Mouse (Mus musculus): Measurements from ENCODE around the gene Hoxb2. TPM values are rescaled to one million over a fixed set of nuclear protein-coding genes. Genes with fewer than 3 reads are reported as not detected.

The Hoxb2 gene
- polyA plus RNA-seq, 1 experiment from 2014 or later = 0.10 TPM

DNA sequence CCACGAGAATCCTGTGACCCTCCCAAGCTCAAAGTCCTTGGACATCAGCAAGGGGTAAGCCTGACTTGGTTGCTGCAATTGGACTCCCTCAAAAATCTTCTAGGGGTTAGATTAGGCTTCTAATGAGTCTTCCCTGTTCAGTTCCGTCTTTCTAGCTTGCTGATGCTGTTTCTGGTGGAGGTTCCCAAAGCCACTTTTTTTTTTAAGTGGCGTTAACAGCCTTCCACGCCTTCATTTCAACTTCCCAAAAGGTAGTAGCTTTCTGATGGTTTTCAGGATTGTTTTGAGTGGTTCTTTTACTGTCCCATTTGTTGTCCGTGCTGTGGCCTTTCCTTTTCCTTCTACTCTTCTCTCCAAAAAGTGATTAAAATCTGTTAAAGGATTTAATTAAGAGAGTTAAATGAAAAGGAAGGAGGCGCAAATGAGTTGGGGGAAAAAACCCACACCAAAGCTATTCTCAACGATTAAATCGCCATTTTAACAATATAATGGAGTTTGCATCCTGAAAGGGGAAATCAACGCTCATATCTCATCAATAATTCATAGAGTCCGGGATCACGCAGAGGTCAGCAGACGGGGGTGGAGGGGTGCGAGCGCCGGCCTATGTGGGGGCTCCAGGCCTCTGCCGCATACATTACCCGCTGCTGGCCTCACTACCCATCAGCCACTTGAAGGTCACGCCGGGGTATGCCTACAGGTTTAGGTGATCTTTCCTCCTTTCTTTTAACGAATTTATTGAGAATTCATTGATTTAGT lies 40.0 kb upstream of the Hoxb2 start:
- Histone ChIP-seq H3K4me1 (peaks cover 7% of the 10 kb centered on the region), H3K4me3 (no peak overlapping the region), H3K36me3 (no peaks in the 10 kb centered on the region), H3K27ac (replicated peaks) (no peak overlapping the region), H3K27me3 (ENCODE audit: low read depth, poor library complexity, severe bottlenecking) (peaks cover 100% of the 10 kb centered on the region), H3K9me3 (replicated peaks) (no peaks in the 10 kb centered on the region)
- WGBS = 4% methylated on average over 20 of the region's 20 CpGs
- no peak for DNase-seq (ENCODE audit: low spot score)

- no peak overlapping the region for H3K4me3 ChIP-seq
- H3K27me3 ChIP-seq (ENCODE audit: low read depth, poor library complexity, severe bottlenecking) = peaks cover 100% of the 10 kb centered on the region
- no peaks in the 10 kb centered on the region for H3K9me3 ChIP-seq (replicated peaks)
- H3K4me1 ChIP-seq = peaks cover 7% of the 10 kb centered on the region
- H3K27ac ChIP-seq (replicated peaks) = no peak overlapping the region
- WGBS = 8% methylated on average over 6 of the region's 6 CpGs
- H3K36me3 ChIP-seq = no peaks in the 10 kb centered on the region
- DNase-seq (ENCODE audit: low spot score) = no peak
Measured at GRCm38 (mm10) chr11:96311097-96311496, 39.2 kb upstream of the Hoxb2 start.

GRCm38 (mm10) chr11:96311520-96312417 lies 38.6 kb upstream of the Hoxb2 start:
- Histone ChIP-seq H3K4me3 (no peak overlapping the region), H3K27ac (replicated peaks) (no peak overlapping the region), H3K9me3 (replicated peaks) (no peaks in the 10 kb centered on the region), H3K4me1 (peaks cover 7% of the 10 kb centered on the region), H3K27me3 (ENCODE audit: low read depth, poor library complexity, severe bottlenecking) (peaks cover 100% of the 10 kb centered on the region), H3K36me3 (no peaks in the 10 kb centered on the region)
- peak; percentile 77 for DNase-seq (ENCODE audit: low spot score)
- under 1% methylated on average over 31 of the region's 31 CpGs for WGBS

- peaks cover 11% of the 10 kb centered on the region for H3K4me1 ChIP-seq
- 18% methylated on average over 2 of the region's 2 CpGs for WGBS
- H3K36me3 ChIP-seq = no peaks in the 10 kb centered on the region
- H3K4me3 ChIP-seq = no peak overlapping the region
- H3K27me3 ChIP-seq (ENCODE audit: low read depth, poor library complexity, severe bottlenecking) = peaks cover 100% of the 10 kb centered on the region
- H3K9me3 ChIP-seq (replicated peaks) = no peaks in the 10 kb centered on the region
- no peak overlapping the region for H3K27ac ChIP-seq (replicated peaks)
- no peak for DNase-seq (ENCODE audit: low spot score)
Measured at GRCm38 (mm10) chr11:96313134-96313533, 37.2 kb upstream of the Hoxb2 start.

GRCm38 (mm10) chr11:96313806-96314428 lies 36.4 kb upstream of the Hoxb2 start:
- Histone ChIP-seq H3K9me3 (replicated peaks) (no peaks in the 10 kb centered on the region), H3K4me1 (peaks cover 17% of the 10 kb centered on the region), H3K27me3 (ENCODE audit: low read depth, poor library complexity, severe bottlenecking) (peaks cover 100% of the 10 kb centered on the region), H3K27ac (replicated peaks) (no peak overlapping the region), H3K4me3 (no peak overlapping the region), H3K36me3 (no peaks in the 10 kb centered on the region)
- DNase-seq (ENCODE audit: low spot score) = no peak
- WGBS = 2% methylated on average over 12 of the region's 12 CpGs

- Histone ChIP-seq H3K4me1 (peaks cover 21% of the 10 kb centered on the region), H3K27me3 (ENCODE audit: low read depth, poor library complexity, severe bottlenecking) (peaks cover 100% of the 10 kb centered on the region), H3K9me3 (replicated peaks) (no peaks in the 10 kb centered on the region), H3K4me3 (no peak overlapping the region), H3K27ac (replicated peaks) (no peak overlapping the region), H3K36me3 (no peaks in the 10 kb centered on the region)
- under 1% methylated on average over 34 of the region's 34 CpGs for WGBS
- DNase-seq (ENCODE audit: low spot score) = peak; percentile 64
Measured at GRCm38 (mm10) chr11:96314671-96315343, 35.5 kb upstream of the Hoxb2 start.

DNA sequence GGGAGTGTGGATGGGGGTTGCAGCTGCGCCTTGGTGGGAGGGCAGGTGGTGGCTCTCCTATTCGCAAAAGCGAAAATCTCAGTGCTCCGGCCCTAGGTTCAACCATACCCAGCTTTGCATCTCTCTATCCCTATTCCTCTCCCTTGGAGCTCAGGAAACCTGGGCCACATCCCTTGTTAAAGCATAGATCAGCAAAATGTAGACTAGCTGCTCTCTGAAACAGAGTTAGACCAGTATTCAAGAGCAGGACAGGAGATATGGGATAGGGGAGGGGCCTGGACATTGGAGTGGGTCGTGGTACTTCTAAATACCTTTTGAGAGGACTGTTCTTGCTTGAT lies 35.0 kb upstream of the Hoxb2 start:
- Histone ChIP-seq H3K36me3 (no peaks in the 10 kb centered on the region), H3K4me3 (no peak overlapping the region), H3K27ac (replicated peaks) (no peak overlapping the region), H3K9me3 (replicated peaks) (no peaks in the 10 kb centered on the region), H3K4me1 (peaks cover 25% of the 10 kb centered on the region), H3K27me3 (ENCODE audit: low read depth, poor library complexity, severe bottlenecking) (peaks cover 100% of the 10 kb centered on the region)
- 5% methylated on average over 5 of the region's 5 CpGs for WGBS
- DNase-seq (ENCODE audit: low spot score) = no peak

- peaks cover 100% of the 10 kb centered on the region for H3K27me3 ChIP-seq (ENCODE audit: low read depth, poor library complexity, severe bottlenecking)
- H3K36me3 ChIP-seq = no peaks in the 10 kb centered on the region
- no peaks in the 10 kb centered on the region for H3K9me3 ChIP-seq (replicated peaks)
- no peak overlapping the region for H3K27ac ChIP-seq (replicated peaks)
- no peak overlapping the region for H3K4me3 ChIP-seq
- WGBS = 8% methylated on average over 18 of the region's 18 CpGs
- H3K4me1 ChIP-seq = peaks cover 21% of the 10 kb centered on the region
- DNase-seq (ENCODE audit: low spot score) = no peak
Measured at GRCm38 (mm10) chr11:96316696-96317607, 33.4 kb upstream of the Hoxb2 start.

GRCm38 (mm10) chr11:96317608-96318367 lies 32.5 kb upstream of the Hoxb2 start, which contains the start of gene Hoxb4:
Hoxb4 (plus strand) TSS chr11:96318267.
- Histone ChIP-seq H3K36me3 (no peaks in the 10 kb centered on the region), H3K9me3 (replicated peaks) (no peaks in the 10 kb centered on the region), H3K4me3 (peak within 1 kb of the TSS; percentile 51), H3K27ac (replicated peaks) (no peak within 1 kb of the TSS), H3K27me3 (ENCODE audit: low read depth, poor library complexity, severe bottlenecking) (peaks cover 100% of the 10 kb centered on the region), H3K4me1 (peaks cover 18% of the 10 kb centered on the region)
- WGBS = 2% methylated on average over 28 of the region's 28 CpGs
- peak; percentile 62 for DNase-seq (ENCODE audit: low spot score)

DNA sequence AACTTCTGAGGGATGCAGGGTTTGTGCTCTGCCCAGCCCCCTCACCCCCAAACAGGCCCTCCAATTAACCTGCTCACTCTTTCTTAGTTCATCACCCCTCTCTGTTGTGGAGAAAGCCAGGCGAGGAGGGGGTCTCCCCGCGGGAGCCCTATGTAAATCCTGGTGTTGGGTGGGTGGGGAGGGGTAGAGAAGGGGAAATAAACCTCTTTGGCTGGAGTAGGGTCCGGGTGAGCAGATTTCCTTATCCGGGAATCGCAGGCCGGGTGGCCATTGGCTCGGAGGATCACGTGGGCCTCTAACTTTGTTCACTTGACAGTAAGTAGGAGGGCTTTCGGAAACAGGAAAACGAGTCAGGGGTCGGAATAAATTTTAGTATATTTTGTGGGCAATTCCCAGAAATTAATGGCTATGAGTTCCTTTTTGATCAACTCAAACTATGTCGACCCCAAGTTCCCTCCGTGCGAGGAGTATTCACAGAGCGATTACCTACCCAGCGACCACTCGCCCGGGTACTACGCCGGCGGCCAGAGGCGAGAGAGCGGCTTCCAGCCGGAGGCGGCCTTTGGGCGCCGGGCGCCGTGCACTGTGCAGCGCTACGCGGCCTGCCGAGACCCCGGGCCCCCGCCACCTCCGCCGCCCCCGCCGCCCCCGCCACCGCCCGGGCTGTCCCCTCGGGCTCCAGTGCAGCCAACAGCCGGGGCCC lies 31.8 kb upstream of the Hoxb2 start:
- H3K27me3 ChIP-seq (ENCODE audit: low read depth, poor library complexity, severe bottlenecking) = peaks cover 100% of the 10 kb centered on the region
- H3K4me1 ChIP-seq = peaks cover 18% of the 10 kb centered on the region
- no peaks in the 10 kb centered on the region for H3K9me3 ChIP-seq (replicated peaks)
- H3K4me3 ChIP-seq = peak overlapping the region; percentile 51
- H3K27ac ChIP-seq (replicated peaks) = no peak overlapping the region
- DNase-seq (ENCODE audit: low spot score) = peak; percentile 78
- H3K36me3 ChIP-seq = no peaks in the 10 kb centered on the region
- under 1% methylated on average over 45 of the region's 45 CpGs for WGBS
